Comparison of ENCODE assay signal across 9 mouse cellular contexts in genomic region chr8:88252791-88253190, GRCm38 (mm10). TPM values are rescaled to one million over a fixed set of nuclear protein-coding genes. Genes with fewer than 3 reads are reported as not detected.
DNase-seq lines count a peak whose midpoint lies in the region; ATAC-seq and TF ChIP-seq lines count a peak whose summit lies in the region.
"Had no signal": no experiment of that assay in that cellular context is flagged by ENCODE, and none has a peak within 500 bp of the region (broad histone marks: within the 10 kb centered on the region; RNA-seq: fewer than 3 reads in every experiment).

No protein-coding gene starts in this region.

- H3K9me3 ChIP-seq in midbrain, postnatal 0 days (ENCODE audit: low read length), result no peaks in the 10 kb centered on the region
- H3K9me3 ChIP-seq in midbrain, embryonic 13.5 days, result no peaks in the 10 kb centered on the region

- H3K9ac ChIP-seq in midbrain, postnatal 0 days (replicated peaks; ENCODE audit: low read length, poor library complexity, severe bottlenecking), result no peak overlapping the region
- H3K9ac ChIP-seq in midbrain, embryonic 13.5 days (replicated peaks), result no peak overlapping the region

- TF ChIP-seq CTCF in gastrocnemius, adult 2 months (IDR thresholded peaks at IDR 0.05), result peak; percentile 51
- peak; percentile 58 for TF ChIP-seq CTCF in midbrain, postnatal 0 days (IDR thresholded peaks at IDR 0.05)

- no peak overlapping the region for H3K4me3 ChIP-seq in gastrocnemius, adult 2 months
- H3K4me3 ChIP-seq in midbrain, postnatal 0 days (ENCODE audit: low read depth, low read length), result no peak overlapping the region
- no peak overlapping the region for H3K4me3 ChIP-seq in midbrain, embryonic 13.5 days (replicated peaks)
- H3K4me3 ChIP-seq: myocyte had no signal

- no peak for ATAC-seq in midbrain, postnatal 0 days (ENCODE audit: low FRiP score)
- no peak for ATAC-seq in midbrain, embryonic 13.5 days
- ATAC-seq in activated CD4-positive, CD25-positive, alpha-beta regulatory T cell, adult 4 months, result no peak

- H3K36me3 ChIP-seq in midbrain, postnatal 0 days (ENCODE audit: insufficient read depth, low read length), result peaks cover 26% of the 10 kb centered on the region
- peaks cover 51% of the 10 kb centered on the region for H3K36me3 ChIP-seq in midbrain, embryonic 13.5 days

- no peaks in the 10 kb centered on the region for H3K4me1 ChIP-seq in midbrain, postnatal 0 days (ENCODE audit: insufficient read depth, low read length)
- no peaks in the 10 kb centered on the region; the same call in 1 of the 2 replicates for H3K4me1 ChIP-seq in midbrain, embryonic 13.5 days (replicated peaks)

- 79% methylated on average over 3 of the region's 3 CpGs for WGBS in midbrain, postnatal 0 days
- 80% methylated on average over 3 of the region's 3 CpGs for WGBS in midbrain, embryonic 13.5 days

- H3K27ac ChIP-seq in gastrocnemius, adult 2 months, result no peak overlapping the region
- H3K27ac ChIP-seq in midbrain, postnatal 0 days (ENCODE audit: low read depth, low read length), result no peak overlapping the region
- no peak overlapping the region for H3K27ac ChIP-seq in midbrain, embryonic 13.5 days

- DNase-seq in gastrocnemius, adult 2 months, result no peak
- no peak for DNase-seq in gastrocnemius, postnatal 4 days (ENCODE audit: low spot score in 2 of 2)
- peak; percentile 61 for DNase-seq in midbrain, postnatal 0 days (ENCODE audit: low spot score)
- DNase-seq in c-Kit-positive CD71-positive TER-119-positive erythroid progenitor cells, embryonic 14.5 days (ENCODE audit: low spot score), result peak; percentile 45
- peak; percentile 79 for DNase-seq in lung, postnatal 10 days
- DNase-seq in urinary bladder, adult 18-20 months (ENCODE audit: low spot score in 2 of 2), result no peak

- no peaks in the 10 kb centered on the region for H3K27me3 ChIP-seq in midbrain, postnatal 0 days (ENCODE audit: insufficient read depth, low read length)
- H3K27me3 ChIP-seq in midbrain, embryonic 13.5 days, result no peaks in the 10 kb centered on the region

- intact Hi-C loops in gastrocnemius, adult 2 months (cut with DNase I), result no loop called here

- H3K4me2 ChIP-seq in midbrain, postnatal 0 days (ENCODE audit: low read depth, low read length, poor library complexity, severe bottlenecking), result no peak overlapping the region
- no peak overlapping the region for H3K4me2 ChIP-seq in midbrain, embryonic 13.5 days (replicated peaks)

RNA-seq across cellular contexts. Expression of gene Adcy7, which starts 19.4 kb away (rescaled TPM):
- 1 to 10 TPM; 3.4 to 6.6 TPM for total RNA-seq in gastrocnemius, adult 2 months (2021)
- total RNA-seq in gastrocnemius, postnatal 4 days (2021), result 10 to 100 TPM; 16.8 to 22.7 TPM
- total RNA-seq in midbrain, postnatal 0 days (2014; rRNA removed), result 21.4 and 23.3 TPM in 2 replicates
- polyA plus RNA-seq in midbrain, postnatal 0 days (2015; fragmentation: Nextera tagmentation; extraction: Ambion mirVana), result 11.1 and 11.9 TPM in 2 replicates
- polyA plus RNA-seq in midbrain, embryonic 13.5 days (2015; fragmentation: Nextera tagmentation; extraction: Ambion mirVana), result 1.3 and 1.7 TPM in 2 replicates
- polyA plus RNA-seq in activated CD4-positive, CD25-positive, alpha-beta regulatory T cell, adult 4 months (2017; shearing (Covaris generic)), result 10 to 100 TPM; 71.1 to 90.3 TPM

RNA-seq across cellular contexts. Expression of gene Tent4b, which starts 53.8 kb away (rescaled TPM):
- total RNA-seq in gastrocnemius, adult 2 months (2021), result 10 to 100 TPM; 16.3 to 18.4 TPM
- total RNA-seq in gastrocnemius, postnatal 4 days (2021), result 10 to 100 TPM; 18.1 to 21.9 TPM
- total RNA-seq in midbrain, postnatal 0 days (2014; rRNA removed), result 34.9 and 36.9 TPM in 2 replicates
- 7.9 and 8.9 TPM in 2 replicates for polyA plus RNA-seq in midbrain, postnatal 0 days (2015; fragmentation: Nextera tagmentation; extraction: Ambion mirVana)
- 9.1 and 9.7 TPM in 2 replicates for polyA plus RNA-seq in midbrain, embryonic 13.5 days (2015; fragmentation: Nextera tagmentation; extraction: Ambion mirVana)
- polyA plus RNA-seq in activated CD4-positive, CD25-positive, alpha-beta regulatory T cell, adult 4 months (2017; shearing (Covaris generic)), result 10 to 100 TPM in 1 of 2 experiments, 1 to 10 TPM in 1; 9.5 to 10.6 TPM

Comparison
In these comparisons a context has a peak if more than half of its experiments do, and no peak if none do; other contexts are left out.
1. DNase-seq: peak in midbrain, postnatal 0 days (single experiment), c-Kit-positive CD71-positive TER-119-positive erythroid progenitor cells, embryonic 14.5 days (single experiment) and lung, postnatal 10 days (single experiment); none in gastrocnemius, adult 2 months (single experiment), gastrocnemius, postnatal 4 days (0 of 2) and urinary bladder, adult 18-20 months (0 of 2).